Mouse (Mus musculus): ENCODE data around the gene Trim41. TPM values are rescaled to one million over a fixed set of nuclear protein-coding genes. Genes with fewer than 3 reads are reported as not detected.
"Not testable (repeated sequence)": the region's sequence is repeated elsewhere in the genome, so short reads cannot be mapped to it uniquely, and the experiment has no call there.

Trim41 gene
- total RNA-seq (2021), result 10 to 100 TPM; 44.1 to 58.1 TPM
- long read RNA-seq, partial matches to known transcripts, result 6 of 8 reads
- long read RNA-seq, other reads (novel, unspliced or antisense), result 1 of 8 reads

- peak; percentile 98 for DNase-seq (ENCODE audit: low spot score in 2 of 2)
These were observed at the start of gene Trim41 for GRCm38 (mm10) chr11:48816800-48817665. Gene Trim41, minus strand, starts transcription at chr11:48817353.

DNA sequence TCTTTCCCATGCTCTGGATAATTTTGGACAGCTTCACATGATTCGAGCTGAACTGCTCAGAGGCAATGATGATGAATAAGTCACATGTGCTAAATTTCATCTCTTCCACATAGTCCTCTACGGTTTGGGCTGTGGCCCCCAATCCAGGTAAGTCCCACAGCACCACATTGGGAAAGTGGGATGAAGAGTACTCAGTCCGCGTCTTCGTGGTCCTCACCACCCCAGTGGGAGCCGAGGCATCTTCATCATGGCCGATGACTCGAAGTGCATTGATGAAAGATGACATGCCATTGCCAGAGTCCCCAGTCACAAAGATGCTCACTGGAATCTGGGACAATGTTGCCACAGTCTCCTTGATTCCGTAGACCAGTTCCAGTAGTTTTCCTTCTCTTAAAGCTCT is 49.3 kb upstream of the Trim41 start:
- DNase-seq (ENCODE audit: low spot score in 2 of 2), result no peak

DNA sequence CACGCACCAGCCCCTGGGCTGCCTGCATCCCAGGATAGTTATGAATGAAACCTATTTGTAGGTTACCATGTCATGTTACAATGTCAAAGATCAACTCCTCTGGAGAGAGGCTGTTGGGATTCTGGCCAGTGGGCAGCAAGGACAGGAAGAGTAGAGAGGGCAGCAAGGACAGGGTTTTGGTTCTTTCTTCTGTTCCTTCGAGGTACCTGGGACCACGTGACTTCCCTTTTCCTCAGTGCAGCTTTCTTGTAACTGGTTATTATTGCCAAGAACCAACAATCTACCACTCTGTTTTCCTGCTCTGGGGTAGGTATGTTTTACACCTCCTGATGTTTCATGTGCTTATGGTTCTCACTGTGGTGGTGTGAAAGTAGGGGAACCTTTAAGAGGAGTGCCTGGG is 46.7 kb upstream of the Trim41 start:
- no peak for DNase-seq (ENCODE audit: low spot score in 2 of 2)

- DNase-seq (ENCODE audit: low spot score in 2 of 2), result no peak
These were observed 45.7 kb upstream of the Trim41 start for GRCm38 (mm10) chr11:48862784-48863319.

- peak; percentile 52 to 66 for DNase-seq (ENCODE audit: low spot score in 2 of 2)
These were observed 41.9 kb upstream of the Trim41 start for GRCm38 (mm10) chr11:48859014-48859413.

DNA sequence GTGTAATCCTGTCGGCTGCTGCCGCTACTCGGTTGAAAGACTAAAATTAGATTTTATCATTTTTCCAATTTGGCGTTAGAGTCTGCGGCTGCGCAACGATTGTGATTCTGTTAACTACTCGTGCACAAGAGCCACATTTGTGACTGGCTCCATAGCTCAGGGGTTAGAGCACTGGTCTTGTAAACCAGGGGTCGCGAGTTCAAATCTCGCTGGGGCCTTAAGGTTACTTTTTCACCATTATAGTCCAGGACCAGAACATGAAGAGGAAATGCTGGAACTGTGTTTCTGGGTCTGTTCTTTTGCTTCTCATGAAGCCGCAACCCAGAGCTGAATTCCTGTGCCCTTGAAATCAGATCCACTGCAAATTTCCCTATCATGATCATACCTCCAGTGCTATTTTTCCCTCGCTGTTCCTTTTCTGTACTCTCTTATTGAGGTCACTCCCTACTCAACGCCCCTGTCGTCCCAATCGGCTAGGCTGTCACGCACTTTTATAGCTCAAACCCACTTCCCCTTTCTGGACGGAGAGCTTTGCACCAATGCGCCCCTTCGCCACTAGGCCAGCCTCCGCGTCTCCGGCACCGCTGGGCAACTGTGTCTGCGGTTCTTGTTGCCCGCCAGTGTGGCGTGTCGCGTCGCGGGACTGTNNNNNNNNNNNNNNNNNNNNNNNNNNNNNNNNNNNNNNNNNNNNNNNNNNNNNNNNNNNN is 36.5 kb upstream of the Trim41 start:
- peak; percentile 90 to 93 for DNase-seq (ENCODE audit: low spot score in 2 of 2)

DNA sequence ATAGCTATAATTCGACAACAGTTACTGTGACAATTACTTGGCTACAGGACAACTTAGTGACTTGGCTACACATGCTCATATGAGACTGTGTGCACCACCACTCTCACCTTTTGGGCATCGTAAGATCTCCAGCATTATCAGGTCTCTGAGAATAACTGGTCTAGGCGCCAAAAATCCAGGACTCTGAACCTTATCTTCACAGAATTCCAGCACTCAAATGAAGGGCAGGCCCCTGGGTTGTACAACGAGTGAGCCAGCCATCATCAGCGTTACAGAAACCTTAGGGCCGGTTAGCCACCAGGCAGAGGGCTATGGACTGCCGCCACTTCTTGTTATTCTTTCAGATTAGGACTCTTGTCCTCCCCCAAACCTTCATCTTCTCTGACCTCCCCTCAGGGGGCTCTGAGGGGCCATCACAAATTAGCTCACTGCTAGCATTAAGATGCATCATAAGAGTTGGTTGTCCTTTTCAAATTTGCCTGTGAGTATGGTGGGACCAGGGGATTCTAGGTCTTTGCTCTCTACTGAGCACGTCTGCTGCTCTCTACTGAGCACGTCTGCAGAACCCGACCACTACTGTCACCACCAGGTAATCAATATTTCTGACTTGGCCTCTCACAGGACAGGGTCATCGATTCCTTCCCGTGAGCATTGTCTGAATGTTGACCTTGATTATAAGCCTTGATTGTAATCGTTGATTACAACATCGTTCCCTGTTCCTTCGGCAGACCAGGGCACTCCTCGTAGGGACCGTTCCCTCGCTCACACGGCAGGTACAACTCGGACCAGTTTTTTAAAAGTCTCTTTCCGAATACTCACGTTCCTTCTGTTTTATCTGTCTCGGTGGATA is 35.7 kb upstream of the Trim41 start:
- no peak for DNase-seq (ENCODE audit: low spot score in 2 of 2)

- no peak for DNase-seq (ENCODE audit: low spot score in 2 of 2)
These were observed 35.0 kb upstream of the Trim41 start for GRCm38 (mm10) chr11:48852190-48852589.

DNA sequence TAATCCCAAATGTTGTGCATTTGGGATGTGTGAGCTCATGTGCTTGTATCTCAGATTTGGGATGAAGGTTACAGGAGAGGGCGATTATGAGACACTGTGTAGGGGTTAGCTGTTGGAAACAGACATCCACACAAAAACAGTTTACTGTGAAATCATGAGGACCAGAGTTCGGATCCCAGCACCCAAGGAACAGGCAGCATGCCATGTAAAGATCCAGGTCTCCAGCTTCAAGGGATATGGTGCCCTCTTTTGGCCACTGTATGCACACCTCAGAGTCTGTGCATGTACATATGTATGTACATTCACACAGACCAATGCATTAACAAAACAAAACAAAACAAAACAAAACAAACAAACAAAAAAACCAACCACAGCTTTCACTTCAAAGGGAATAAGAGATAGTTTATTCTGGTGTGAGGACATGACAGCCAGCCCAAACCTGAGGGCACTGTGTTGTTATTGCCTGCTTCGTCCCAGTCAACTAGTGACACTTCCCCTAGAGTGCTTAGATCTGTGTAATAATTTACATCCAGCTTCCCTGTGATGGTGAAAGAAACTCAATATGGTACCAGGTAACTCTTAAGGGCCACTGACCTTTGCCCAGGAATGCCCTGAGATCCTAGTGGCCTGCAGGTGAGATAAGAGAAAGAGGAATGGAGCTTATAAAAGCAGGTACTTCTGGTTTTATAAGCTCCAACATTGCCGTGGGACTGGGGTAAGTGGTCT is 34.3 kb upstream of the Trim41 start:
- no peak for DNase-seq (ENCODE audit: low spot score in 2 of 2)

GRCm38 (mm10) chr11:48850240-48850639 is 33.1 kb upstream of the Trim41 start:
- no peak for DNase-seq (ENCODE audit: low spot score in 2 of 2)

DNA sequence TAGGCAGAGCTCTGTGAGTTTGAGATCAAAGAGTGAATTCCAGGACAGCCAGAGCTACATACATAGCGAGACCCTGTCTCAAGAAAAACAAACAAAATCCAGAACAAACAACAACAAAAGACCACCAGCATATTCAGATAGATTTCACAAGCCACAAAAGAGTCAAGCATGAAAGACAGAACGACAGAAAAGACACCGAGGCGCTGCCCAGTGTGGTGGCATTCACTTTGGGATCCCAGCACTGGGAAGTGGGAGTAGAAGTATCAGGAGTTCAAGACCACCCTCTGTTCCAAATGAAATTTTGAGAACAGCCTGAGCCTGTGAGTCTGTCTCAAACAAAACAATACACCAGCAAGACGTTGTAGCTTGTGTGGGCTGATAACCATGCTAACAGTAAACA is 29.7 kb upstream of the Trim41 start:
- DNase-seq (ENCODE audit: low spot score in 2 of 2), result no peak

DNA sequence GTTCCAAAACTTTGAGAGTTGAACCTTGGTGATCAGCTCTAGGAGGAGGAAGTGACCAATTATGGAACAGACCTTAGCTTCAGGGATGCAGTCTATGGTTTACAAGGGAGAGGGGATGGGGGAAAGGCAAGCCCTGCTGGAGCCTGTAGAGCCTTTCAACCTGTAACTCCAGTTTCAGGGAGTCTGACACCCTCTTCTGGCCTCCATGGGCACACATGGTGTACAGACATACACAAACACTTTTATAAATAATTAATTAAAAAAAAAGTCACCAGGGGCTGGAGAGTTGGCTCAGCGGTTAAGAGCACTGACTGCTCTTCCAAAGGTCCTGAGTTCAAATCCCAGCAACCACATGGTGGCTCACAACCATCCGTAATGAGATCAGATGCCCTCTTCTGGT is 29.2 kb upstream of the Trim41 start:
- not testable (repeated sequence) for DNase-seq (ENCODE audit: low spot score in 2 of 2)

DNA sequence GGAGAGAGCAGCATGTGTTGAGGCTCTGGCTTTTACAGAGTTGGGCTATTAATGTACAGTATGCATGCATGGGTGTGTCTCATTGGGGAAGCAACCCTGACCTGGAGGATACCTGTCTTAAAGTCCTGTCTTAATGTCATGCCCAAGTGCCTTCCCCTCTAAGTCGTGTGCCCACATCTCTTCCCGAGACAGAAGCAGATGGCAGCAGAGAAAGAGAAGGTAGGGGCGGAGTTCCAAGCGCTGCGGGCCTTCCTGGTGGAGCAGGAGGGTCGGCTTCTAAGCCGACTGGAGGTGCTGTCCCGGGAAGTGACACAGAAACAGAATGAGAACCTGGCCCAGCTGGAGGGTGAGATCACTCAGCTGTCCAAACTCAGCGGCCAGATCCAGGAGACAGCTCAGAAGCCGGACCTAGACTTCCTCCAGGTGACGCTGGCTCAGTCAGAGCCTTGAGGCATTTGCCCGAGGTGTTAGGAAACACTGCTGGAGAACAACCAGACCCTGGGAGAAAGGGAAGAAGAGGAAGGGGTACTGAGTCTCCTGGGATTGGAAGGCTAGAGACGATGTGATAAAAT is 28.2 kb upstream of the Trim41 start:
- no peak for DNase-seq (ENCODE audit: low spot score in 2 of 2)

- DNase-seq (ENCODE audit: low spot score in 2 of 2), result no peak
These were observed 27.2 kb upstream of the Trim41 start for GRCm38 (mm10) chr11:48844309-48844708.

DNA sequence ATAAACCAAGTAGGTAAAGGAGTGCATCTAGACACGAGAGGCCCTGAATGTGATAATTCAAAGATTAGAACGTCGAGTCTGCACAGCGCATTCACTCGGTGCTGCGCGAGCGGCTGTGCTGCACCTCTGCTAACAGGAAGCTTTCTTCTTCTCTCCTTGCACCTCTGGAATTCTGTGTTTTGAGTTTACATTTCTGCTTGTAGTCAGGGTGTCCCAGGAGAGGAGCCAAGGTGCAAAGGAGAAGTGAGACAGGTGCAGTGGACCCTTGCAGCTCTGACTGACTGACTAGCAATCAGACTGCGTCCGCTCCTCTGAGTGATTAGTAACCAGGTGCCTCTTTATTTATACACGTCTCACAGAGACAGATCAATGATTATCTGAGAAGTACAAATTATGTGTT is 26.0 kb upstream of the Trim41 start:
- no peak for DNase-seq (ENCODE audit: low spot score in 2 of 2)

GRCm38 (mm10) chr11:48842378-48842792 is 25.2 kb upstream of the Trim41 start:
- DNase-seq (ENCODE audit: low spot score in 2 of 2), result no peak

DNA sequence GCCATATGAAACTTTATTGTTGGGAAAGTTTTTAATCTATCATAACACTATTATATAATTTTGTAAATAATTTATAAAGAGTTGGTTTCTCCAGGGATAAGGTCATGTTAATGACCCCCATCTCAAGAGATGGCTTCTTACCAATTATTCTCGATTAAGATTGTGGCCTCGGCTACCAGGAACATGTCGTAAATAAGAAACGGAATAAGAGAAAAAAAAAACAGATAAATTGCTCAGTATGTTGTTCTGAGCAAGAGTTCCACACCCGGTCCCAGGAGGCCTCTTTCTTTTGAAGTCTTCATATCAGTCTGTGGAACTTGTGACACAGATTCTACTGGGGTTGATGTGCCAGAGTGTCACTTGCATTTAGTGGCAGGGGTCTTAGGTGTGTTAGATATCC is 24.1 kb upstream of the Trim41 start:
- no peak for DNase-seq (ENCODE audit: low spot score in 2 of 2)

DNA sequence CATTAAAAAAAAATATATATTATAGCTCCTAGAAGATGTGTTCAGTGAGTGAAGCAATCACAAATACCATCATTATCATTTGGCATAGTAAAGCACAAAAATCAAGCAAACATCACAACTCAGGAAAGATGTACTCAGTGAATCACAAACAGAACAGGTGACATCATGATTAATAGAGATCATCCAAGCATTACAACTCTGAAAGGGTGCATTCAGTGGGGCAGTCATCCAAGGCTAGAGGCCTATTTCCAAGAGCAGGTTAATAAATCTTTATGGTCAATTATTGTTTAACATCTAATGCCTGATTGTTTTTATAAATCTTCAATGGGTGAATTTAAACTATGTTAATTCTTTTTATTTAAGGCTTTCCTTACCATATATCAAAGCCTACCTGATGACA is 23.7 kb upstream of the Trim41 start:
- DNase-seq (ENCODE audit: low spot score in 2 of 2), result no peak

GRCm38 (mm10) chr11:48838879-48839680 is 21.9 kb upstream of the Trim41 start:
- DNase-seq (ENCODE audit: low spot score in 2 of 2), result no peak
